Mouse (Mus musculus): ENCODE measurements at regions not wholly inside any gene's neighbourhood (a gene's known extent, or its start where the extent isn't known, plus 50 kb on each side); places are given as distances from the start of the nearest gene placed in this dataset.

GRCm38 (mm10) chr15:62112151-62112550, 1189.3 kb upstream of the A1bg start:
- TF ChIP-seq CTCF (IDR thresholded peaks at IDR 0.05; ENCODE audit: borderline replicate concordance, control insufficient read depth, extremely low read depth, insufficient read depth, low read length, poor library complexity): no peak
- TF ChIP-seq POLR2A (IDR thresholded peaks at IDR 0.05; ENCODE audit: control insufficient read depth, extremely low read depth, insufficient read depth, low read length, poor library complexity): no peak
